In the genomic region with DNA sequence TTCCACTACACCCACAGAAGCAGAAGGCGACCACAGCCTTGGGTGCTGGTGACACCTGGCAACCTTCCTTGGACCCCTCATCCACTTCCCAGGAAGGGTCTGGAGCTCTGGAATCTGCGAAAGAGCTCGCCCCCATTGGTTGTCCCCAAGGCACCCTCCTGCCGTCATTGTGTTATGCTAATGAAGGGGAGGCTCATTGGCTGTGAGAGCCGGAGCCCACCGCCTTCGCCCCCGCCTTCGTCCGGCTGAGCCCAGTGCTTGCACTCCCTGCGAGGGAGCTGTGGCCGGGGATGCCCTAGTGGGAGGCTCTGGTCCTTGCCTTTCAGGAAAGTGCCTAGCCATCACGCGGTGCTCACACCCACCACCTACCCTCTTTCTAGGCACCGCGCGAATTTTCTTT, we compare ENCODE assay signal across 8 mouse cellular contexts. TPM values are rescaled to one million over a fixed set of nuclear protein-coding genes. Genes with fewer than 3 reads are reported as not detected.
DNase-seq lines count a peak whose midpoint lies in the region; ATAC-seq and TF ChIP-seq lines count a peak whose summit lies in the region.

No protein-coding gene starts in this region.

- no peaks in the 10 kb centered on the region for H3K79me2 ChIP-seq in liver, adult 2 months (ENCODE audit: control insufficient read depth, insufficient read depth, low read length)

- DNase-seq in adrenal gland, adult (ENCODE audit: inconsistent age in 2 of 2, low spot score in 1 of 2), result peak; percentile 35 to 59
- no peak for DNase-seq in adrenal gland, adult 8-10 months
- DNase-seq in kidney, postnatal 0 days (ENCODE audit: low spot score), result peak; percentile 91
- DNase-seq in liver, adult 2 months (ENCODE audit: extremely low read depth, low read depth, low spot score), result no peak
- DNase-seq in natural killer cell, adult 2 months (ENCODE audit: low spot score in 2 of 2), result no peak

- peak; percentile 15; the same call in 1 of the 2 replicates for TF ChIP-seq CTCF in kidney, postnatal 0 days (IDR thresholded peaks at IDR 0.05; ENCODE audit: low read depth)
- TF ChIP-seq CTCF in liver, adult 2 months (IDR thresholded peaks at IDR 0.05; ENCODE audit: low read depth, low read length), result no peak

- no peaks in the 10 kb centered on the region for H3K27me3 ChIP-seq in forebrain, embryonic 12.5 days
- no peaks in the 10 kb centered on the region for H3K27me3 ChIP-seq in heart, embryonic 14.5 days (ENCODE audit: control insufficient read depth, insufficient read depth, low read length)
- H3K27me3 ChIP-seq in kidney, postnatal 0 days (ENCODE audit: insufficient read depth, low read length), result no peaks in the 10 kb centered on the region
- H3K27me3 ChIP-seq in liver, adult 2 months (ENCODE audit: control insufficient read depth, insufficient read depth, low read length), result no peaks in the 10 kb centered on the region
- no peaks in the 10 kb centered on the region for H3K27me3 ChIP-seq in neural tube, embryonic 14.5 days (ENCODE audit: control insufficient read depth, insufficient read depth, low read length)

- no peaks in the 10 kb centered on the region for H3K9me3 ChIP-seq in forebrain, embryonic 12.5 days
- no peaks in the 10 kb centered on the region for H3K9me3 ChIP-seq in heart, embryonic 14.5 days (ENCODE audit: control insufficient read depth, low read length)
- H3K9me3 ChIP-seq in kidney, postnatal 0 days (replicated peaks; ENCODE audit: low read length), result no peaks in the 10 kb centered on the region
- no peaks in the 10 kb centered on the region for H3K9me3 ChIP-seq in neural tube, embryonic 14.5 days (ENCODE audit: control insufficient read depth, low read length)

- H3K4me1 ChIP-seq in forebrain, embryonic 12.5 days, result no peaks in the 10 kb centered on the region
- peaks cover 3 to 5% of the 10 kb centered on the region in 2 experiments; a peak in 2 of 4 replicates for H3K4me1 ChIP-seq in heart, embryonic 14.5 days (ENCODE audit: control insufficient read depth in 2 of 2, insufficient read depth in 2 of 2, low read length in 2 of 2)
- H3K4me1 ChIP-seq in kidney, postnatal 0 days (replicated peaks; ENCODE audit: insufficient read depth, low read length), result no peaks in the 10 kb centered on the region
- H3K4me1 ChIP-seq in liver, adult 2 months (ENCODE audit: control insufficient read depth, insufficient read depth, low read length), result no peaks in the 10 kb centered on the region
- peaks cover 3% of the 10 kb centered on the region; the same call in 1 of the 2 replicates for H3K4me1 ChIP-seq in neural tube, embryonic 14.5 days (ENCODE audit: control insufficient read depth, insufficient read depth, low read length)

- H3K9ac ChIP-seq in forebrain, embryonic 12.5 days, result peak overlapping the region; percentile 67
- peak overlapping the region; percentile 54 for H3K9ac ChIP-seq in heart, embryonic 14.5 days (ENCODE audit: low read length)
- peak overlapping the region; percentile 41; the same call in 1 of the 2 replicates for H3K9ac ChIP-seq in kidney, postnatal 0 days (ENCODE audit: low read depth, low read length)
- H3K9ac ChIP-seq in liver, adult 2 months (ENCODE audit: low read depth, low read length), result no peak overlapping the region
- peak overlapping the region; percentile 46; the same call in 1 of the 2 replicates for H3K9ac ChIP-seq in neural tube, embryonic 14.5 days (replicated peaks; ENCODE audit: low read depth, low read length)

- peak overlapping the region; percentile 60 for H3K4me3 ChIP-seq in forebrain, embryonic 12.5 days (replicated peaks)
- peak overlapping the region; percentile 47 to 54 for H3K4me3 ChIP-seq in heart, embryonic 14.5 days (ENCODE audit: control insufficient read depth in 1 of 2, insufficient read depth in 1 of 2, low read depth in 1 of 2, low read length in 2 of 2)
- peak overlapping the region; percentile 41 for H3K4me3 ChIP-seq in kidney, postnatal 0 days (replicated peaks; ENCODE audit: low read depth, low read length)
- peak overlapping the region; percentile 50 for H3K4me3 ChIP-seq in liver, adult 2 months (ENCODE audit: insufficient read depth, low read depth, low read length)
- H3K4me3 ChIP-seq in neural tube, embryonic 14.5 days (ENCODE audit: low read depth, low read length), result peak overlapping the region; percentile 44

- H3K4me2 ChIP-seq in forebrain, embryonic 12.5 days, result peak overlapping the region; percentile 81
- H3K4me2 ChIP-seq in heart, embryonic 14.5 days (ENCODE audit: low read length), result peak overlapping the region; percentile 87
- H3K4me2 ChIP-seq in kidney, postnatal 0 days (ENCODE audit: low read length), result peak overlapping the region; percentile 70
- H3K4me2 ChIP-seq in neural tube, embryonic 14.5 days (ENCODE audit: low read depth, low read length), result peak overlapping the region; percentile 89

- no peak for TF ChIP-seq POLR2A in liver, adult 2 months (IDR thresholded peaks at IDR 0.05; ENCODE audit: extremely low read depth, insufficient read depth, low read length)

- H3K27ac ChIP-seq in forebrain, embryonic 12.5 days, result no peak overlapping the region
- H3K27ac ChIP-seq in heart, embryonic 14.5 days (replicated peaks in 1 of 2; ENCODE audit: control insufficient read depth in 1 of 2, insufficient read depth in 1 of 2, low read depth in 2 of 2, low read length in 2 of 2), result no peak overlapping the region
- no peak overlapping the region for H3K27ac ChIP-seq in kidney, postnatal 0 days
- H3K27ac ChIP-seq in liver, adult 2 months (replicated peaks; ENCODE audit: insufficient read depth, low read depth, low read length), result no peak overlapping the region
- no peak overlapping the region for H3K27ac ChIP-seq in neural tube, embryonic 14.5 days (ENCODE audit: low read depth, low read length)

- no peaks in the 10 kb centered on the region for H3K36me3 ChIP-seq in forebrain, embryonic 12.5 days (replicated peaks)
- H3K36me3 ChIP-seq in heart, embryonic 14.5 days (ENCODE audit: control insufficient read depth, insufficient read depth, low read length), result no peaks in the 10 kb centered on the region
- H3K36me3 ChIP-seq in kidney, postnatal 0 days (ENCODE audit: insufficient read depth, low read length), result no peaks in the 10 kb centered on the region
- H3K36me3 ChIP-seq in liver, adult 2 months (ENCODE audit: control insufficient read depth, insufficient read depth, low read length), result no peaks in the 10 kb centered on the region
- H3K36me3 ChIP-seq in neural tube, embryonic 14.5 days (ENCODE audit: control insufficient read depth, insufficient read depth, low read length), result no peaks in the 10 kb centered on the region

- peak; percentile 100 for ATAC-seq in forebrain, embryonic 12.5 days (ENCODE audit: low FRiP score)
- ATAC-seq in heart, embryonic 14.5 days (ENCODE audit: insufficient number of reproducible peaks, insufficient read depth, low FRiP score, low read depth), result peak; percentile 96
- peak; percentile 98 for ATAC-seq in kidney, postnatal 0 days (replicated peaks; ENCODE audit: low FRiP score, low read depth)
- ATAC-seq in neural tube, embryonic 14.5 days (ENCODE audit: low read depth), result peak; percentile 99

- under 1% methylated on average over 17 of the region's 17 CpGs for WGBS in forebrain, embryonic 12.5 days
- WGBS in heart, embryonic 14.5 days, result 1% methylated on average over 17 of the region's 17 CpGs
- 0% methylated on average over 17 of the region's 17 CpGs for WGBS in kidney, postnatal 0 days
- 8% methylated on average over 17 of the region's 17 CpGs for WGBS in liver, adult 2 months
- 0% methylated on average over 17 of the region's 17 CpGs for WGBS in neural tube, embryonic 14.5 days

RNA-seq across cellular contexts. Expression of a gene that starts 0.5 kb away (rescaled TPM):
- 1 to 10 TPM; 1.8 to 2.9 (median 2.5) TPM for total RNA-seq in adrenal gland, adult 8-10 months (2022)
- polyA plus RNA-seq in forebrain, embryonic 12.5 days (2016; fragmentation: Nextera tagmentation; extraction: Ambion mirVana), result 1.4 and 1.9 TPM in 2 replicates
- polyA plus RNA-seq in heart, embryonic 14.5 days (2014; fragmentation: Nextera tagmentation; extraction: Ambion mirVana), result 0.74 and 1.7 TPM in 2 replicates
- polyA plus RNA-seq in kidney, postnatal 0 days (2015; fragmentation: Nextera tagmentation; extraction: Ambion mirVana), result 2.0 and 2.3 TPM in 2 replicates
- 0.83 and 0.94 TPM in 2 replicates for total RNA-seq in liver, adult 2 months (2014; rRNA removed)
- 0.09 and 0.18 TPM in 2 replicates for polyA plus RNA-seq in liver, adult 2 months (2012; rRNA removed)
- polyA plus RNA-seq in neural tube, embryonic 14.5 days (2014; fragmentation: Nextera tagmentation; extraction: Ambion mirVana), result 5.4 and 6.2 TPM in 2 replicates

Comparison
In these comparisons a context has a peak if more than half of its experiments do, and no peak if none do; other contexts are left out.
1. DNase-seq: peak in adrenal gland, adult (2 of 2) and kidney, postnatal 0 days (single experiment); none in adrenal gland, adult 8-10 months (single experiment), liver, adult 2 months (single experiment) and natural killer cell, adult 2 months (0 of 2).
2. Peak in every context shown above with its lines, with median percentiles within 50 percentile points of each other: ATAC-seq, H3K4me2 ChIP-seq and H3K4me3 ChIP-seq.